Mouse (Mus musculus): ENCODE data around the gene Rcor2.

Gene Rcor2

DNA sequence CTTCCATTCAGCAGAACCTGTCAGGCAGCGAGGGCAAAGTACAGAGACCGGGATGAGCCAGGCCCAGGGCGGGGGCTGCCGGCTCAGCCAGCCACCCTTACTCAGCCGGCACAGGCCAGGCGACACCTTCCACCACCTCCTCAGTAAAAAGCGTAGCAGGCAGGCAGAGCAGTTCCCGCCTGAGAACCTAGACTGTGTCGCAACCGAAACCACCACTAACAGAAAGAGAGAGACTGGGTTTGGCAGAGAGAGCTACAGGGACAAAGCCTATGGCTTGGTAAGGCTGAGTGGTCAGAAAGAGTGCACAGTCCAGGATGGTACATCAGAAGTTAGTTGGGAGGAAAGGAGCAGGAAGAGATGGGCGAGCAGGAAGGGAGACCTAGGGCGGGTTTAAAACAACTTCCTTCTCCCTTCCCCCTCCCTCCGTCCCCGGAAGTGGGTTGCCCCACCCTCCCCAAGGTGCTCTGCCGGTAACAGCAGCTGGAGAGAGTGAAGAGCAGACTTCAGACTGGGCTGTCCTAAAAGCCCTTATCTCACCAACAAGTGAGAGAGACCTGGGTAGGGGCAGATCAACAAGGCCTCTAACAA lies 28.0 kb downstream of the Rcor2 start:
- peak; percentile 68 to 78 for DNase-seq

DNA sequence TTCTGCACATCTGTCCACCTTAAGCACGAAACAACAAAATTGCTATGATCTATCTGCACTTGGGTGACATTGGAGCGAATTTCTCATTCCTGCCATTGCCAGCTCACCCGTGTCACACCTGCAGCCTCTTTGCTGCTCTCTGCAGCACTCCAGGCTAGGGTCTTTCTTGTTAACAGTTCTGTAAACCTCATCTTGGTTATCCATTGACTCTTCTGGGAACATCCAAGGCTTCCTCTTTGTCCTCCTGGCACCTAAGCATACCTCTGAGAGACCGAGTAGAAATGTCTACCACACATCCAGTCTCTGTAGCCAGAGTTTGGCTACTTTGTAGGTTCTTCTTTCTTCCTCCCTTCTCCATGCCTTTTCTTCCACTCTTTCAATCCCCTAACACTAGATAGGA lies 28.8 kb downstream of the Rcor2 start:
- peak in 1 of 2 experiments; percentile 40 for DNase-seq

DNA sequence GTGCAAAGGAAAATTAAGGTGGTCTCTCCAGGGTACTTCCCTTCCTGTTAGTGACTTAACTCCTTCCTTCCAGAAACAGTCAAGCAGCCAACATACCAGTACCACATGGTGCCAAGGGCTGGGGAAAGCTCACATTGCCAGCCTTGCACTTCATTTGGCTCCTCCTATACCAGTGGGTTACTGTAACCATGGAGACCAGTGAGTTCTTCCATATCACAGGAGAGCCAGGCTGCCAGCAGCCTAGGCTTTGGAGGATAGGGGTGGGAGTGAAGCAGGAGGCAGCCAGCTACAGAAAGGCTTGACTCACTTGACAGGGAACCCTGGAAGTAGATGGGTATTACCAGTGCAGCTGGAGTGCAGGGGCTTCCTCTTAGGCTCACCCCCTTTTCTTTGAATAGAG lies 31.9 kb downstream of the Rcor2 start:
- no peak for DNase-seq

DNA sequence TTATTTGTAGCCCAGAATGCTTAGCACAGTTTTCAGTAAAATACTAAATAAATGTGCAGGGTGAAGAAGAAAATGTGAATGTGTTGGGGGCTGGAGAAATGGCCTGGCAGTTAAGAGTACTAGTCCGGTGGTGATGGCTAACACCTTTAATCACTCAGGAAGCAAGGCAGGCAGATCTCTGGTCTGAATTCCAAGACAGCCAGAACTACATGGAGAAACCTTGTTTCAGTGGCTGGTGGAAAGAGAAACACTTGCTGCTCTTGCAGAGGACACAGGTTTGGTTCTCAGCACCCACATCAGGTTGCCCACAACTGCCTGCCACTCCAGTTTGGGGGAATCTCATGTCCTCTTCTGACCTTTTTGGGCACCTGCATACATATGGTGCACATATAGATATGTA lies 33.0 kb downstream of the Rcor2 start:
- no peak for DNase-seq

DNA sequence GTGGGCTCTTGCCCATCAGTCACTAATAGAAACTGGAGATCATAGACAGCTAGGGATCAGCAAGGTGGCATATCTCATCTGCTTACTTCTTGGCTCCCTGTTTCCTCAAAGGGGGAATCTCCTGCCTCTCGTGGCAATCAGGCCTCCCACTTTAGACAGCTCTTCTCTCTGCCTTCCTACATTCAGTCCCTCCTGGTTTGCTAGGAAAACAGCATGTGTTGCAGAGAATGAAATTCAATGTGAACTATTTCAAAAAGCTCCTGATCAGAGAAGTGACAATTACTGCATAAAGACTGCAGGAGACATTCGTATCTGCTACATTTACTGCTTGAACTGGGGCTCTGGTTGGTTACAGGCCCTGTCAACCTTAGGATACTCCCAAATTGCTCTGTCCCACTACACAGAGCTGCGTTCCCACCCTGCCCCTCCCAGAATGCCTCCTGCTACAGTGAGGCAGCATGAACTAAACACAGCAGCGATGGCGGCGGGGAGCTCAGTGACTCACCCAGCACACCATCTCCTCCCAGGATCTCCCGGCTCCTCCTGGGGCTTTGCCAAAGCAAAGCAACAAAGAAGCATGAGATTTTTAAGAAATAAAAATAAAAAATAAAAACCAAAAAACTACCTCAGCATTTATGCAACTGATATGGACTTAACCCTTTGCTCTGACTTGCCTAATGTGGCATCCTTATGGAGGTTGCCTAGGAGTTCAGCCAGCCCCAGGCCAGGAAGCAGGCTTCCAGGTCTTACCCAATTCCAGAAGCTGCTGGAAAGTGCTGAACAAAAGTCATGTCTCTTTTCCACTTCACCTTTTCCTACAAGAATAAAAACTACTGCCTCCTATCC lies 34.7 kb downstream of the Rcor2 start:
- no peak for DNase-seq

DNA sequence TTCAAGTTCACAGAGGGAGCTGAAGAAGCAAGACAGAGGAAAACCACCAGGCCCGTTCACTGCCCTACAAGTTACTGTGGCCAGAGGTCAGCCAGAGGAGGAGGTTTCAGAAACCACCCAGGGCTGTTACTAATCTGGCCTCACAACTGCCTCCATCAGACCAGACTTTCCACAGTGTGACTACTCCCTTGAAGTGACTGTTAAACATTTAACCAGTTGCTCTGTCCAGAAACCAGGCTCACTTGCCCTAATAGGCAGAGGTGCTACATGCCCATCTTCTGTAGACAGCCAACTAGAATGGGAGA lies 35.3 kb downstream of the Rcor2 start:
- DNase-seq, result peak; percentile 72 to 82

DNA sequence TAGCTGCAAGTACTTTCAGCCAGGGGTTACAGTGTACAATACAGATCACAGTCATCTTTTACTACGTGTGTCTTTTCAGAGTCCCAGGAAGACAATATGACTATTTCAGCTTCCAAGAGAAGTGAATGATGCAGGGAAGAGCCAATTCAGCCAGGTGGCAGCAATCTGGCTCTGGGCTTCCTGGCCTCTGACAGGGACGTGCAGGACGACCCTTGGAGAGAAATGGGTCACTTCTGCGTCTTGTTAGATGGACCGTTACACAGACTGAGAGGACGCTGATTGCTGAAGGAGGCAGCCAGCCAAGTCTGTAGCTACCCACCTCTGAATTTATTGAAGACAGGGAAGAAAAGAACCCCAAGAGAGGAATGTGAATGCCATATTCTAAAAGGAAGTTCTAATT lies 36.7 kb downstream of the Rcor2 start:
- no peak for DNase-seq

DNA sequence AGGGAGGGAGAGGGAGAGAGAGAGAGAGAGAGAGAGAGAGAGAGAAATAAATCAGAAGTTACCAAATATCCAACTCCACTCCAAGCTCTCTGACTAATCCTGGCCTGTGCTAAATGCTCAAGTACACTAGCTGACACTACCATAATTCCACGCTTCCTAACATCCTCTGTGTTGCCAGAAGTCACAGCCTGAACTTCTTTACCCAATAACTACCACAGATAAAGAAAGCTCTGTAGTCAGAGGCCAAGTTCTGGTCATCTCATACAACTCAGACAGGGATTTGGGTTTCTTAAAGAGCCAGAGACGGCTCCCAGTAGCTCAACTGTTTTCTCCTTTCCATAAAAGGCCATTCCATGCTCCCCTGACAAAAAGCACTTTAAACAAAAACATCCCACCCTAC lies 37.7 kb downstream of the Rcor2 start:
- DNase-seq, result no peak

DNA sequence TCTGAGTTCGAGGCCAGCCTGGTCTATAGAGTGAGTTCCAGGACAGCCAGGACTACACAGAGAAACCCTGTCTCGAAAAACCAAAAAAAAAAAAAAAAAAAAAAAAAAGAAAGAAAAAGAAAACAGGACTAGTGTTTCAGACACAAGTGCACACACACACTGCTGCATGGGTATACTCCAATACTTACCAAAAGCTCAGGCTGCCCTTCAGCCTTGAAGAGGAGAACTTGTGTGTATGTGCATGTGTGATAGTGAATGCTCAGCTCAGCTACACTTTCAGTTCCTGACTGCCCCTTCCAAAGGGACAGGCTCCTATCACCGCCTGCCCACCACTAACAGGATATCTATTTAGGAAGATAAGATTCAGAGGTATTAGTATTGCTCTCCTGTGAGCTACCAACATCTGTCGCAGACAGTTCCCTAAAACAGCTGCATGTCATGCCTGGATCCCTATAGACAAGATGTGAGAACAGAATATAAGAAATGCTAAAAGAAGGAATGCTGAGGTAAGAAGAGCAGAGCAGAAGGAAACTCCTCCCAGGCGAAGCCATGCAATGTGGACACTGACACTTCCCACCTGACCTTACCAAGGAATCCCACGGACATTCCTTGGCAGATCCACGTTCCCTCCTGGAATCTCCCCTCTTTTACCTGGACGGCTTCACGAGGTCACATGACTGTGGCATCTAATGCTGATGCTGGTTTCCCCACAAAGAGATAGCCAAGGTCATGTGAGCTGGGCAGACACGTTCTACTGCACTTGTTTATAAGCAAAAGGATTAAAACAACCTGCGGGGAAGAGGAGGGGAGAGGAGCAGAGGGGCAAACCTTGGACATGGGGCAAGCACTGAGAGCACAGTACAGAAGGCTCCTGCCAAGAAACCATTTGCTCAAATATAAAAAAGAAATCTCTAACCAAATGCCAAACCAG lies 38.5 kb downstream of the Rcor2 start:
- DNase-seq, result peak; percentile 80 to 88

DNA sequence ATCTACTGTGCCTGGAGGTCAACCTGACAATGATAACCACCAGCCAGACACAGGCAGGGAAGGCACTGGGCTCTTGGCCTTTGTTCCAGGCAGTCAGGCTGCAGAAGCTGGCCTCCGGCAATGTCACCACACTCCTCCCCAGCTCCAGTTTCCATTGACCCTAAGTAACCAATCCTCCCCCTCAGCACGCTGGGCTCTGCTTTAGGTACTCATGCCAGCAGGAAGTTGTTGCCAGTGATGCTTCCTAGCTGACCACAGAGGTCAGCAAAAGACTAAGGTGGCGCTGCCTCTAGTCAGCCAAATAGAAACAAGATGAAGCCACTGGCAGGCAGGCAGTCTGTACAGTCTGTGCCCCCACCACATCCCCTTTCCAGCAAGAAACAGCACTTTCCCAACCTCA lies 39.8 kb downstream of the Rcor2 start:
- peak; percentile 67 to 69 for DNase-seq

DNA sequence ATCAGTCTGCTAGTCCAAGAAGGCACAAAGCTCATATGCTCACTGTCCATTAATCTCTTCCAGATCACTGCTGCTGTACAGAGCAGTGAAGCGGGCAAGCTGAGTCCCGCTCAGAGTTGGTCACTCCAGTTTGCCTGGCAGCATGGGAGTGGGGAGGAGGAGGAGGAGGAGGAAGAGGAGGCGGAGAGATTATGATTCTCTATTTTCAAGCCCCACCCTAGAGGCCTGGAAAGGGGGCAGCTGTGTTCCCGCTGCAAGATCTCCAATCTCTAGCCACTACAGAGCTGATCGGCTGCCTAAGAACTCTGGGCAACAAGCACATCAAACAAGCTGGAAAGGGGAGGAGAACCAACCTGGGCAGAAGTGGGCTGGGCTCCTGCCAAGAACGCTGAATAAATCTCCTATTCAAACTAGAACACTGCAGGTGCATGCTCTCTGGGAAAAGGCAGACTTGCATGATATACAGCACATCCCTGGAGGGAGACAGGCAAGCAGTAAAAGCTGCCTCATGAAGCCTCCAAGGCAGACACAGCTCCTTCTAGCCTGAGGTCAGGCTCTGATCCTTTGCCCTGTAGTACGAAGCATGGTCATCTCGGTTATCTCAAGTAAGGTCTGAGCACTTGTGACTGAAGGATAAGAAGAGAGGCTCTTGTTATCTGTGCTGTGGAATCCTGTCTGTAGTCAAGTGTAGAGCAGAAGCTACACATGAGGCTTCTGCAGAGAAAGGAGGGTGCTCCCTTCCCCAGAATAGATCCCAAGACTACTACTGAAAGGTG lies 41.1 kb downstream of the Rcor2 start:
- DNase-seq, result peak; percentile 83 to 84

DNA sequence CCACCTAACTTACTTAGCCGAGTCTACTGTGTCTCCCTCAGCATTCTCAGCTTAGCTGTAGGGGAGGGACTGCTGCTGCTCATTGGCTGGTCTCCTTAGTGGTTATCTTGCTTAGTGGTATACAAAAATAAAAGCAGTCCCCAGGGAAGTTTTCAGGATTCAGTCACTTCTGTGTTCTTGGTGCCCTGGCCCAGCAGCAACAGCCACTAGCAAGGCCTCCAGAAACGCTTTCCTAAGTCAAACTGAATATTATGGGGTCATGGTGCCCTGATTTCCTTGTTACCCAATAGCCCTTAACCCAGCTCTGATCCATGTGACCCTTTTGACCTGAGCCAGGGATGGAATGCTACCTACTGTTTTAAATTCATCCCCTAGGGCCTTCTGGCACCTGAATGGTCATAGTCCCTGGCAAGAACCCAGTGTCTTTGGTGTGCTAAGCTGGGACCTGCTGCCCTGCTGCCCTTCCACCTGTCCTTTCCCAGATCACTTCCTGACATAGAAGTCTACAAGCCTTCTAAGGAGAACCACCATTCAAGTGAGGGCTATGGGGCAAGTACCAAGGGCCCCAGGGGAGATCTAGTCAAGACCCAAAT lies 42.7 kb downstream of the Rcor2 start:
- peak; percentile 75 to 90 for DNase-seq

DNA sequence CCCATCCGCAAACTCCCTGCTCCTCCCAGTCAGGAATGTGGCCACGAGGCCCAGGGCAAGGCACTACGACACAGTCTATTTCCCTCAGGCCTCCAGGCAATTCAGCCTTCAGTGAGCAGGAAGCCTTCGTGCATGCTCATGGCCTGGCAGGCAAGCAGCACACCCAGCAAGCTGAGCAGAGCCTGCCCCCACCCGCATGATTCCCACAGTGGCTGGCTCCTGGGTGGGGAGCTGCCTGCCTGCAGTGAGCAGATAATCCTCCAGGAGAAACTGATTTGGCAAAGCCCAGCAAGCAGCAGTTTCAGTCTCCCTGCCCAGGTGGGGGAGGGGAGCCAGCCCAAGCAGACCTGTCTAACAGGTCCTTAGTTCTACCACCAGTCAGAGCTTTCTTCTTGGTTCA lies 43.6 kb downstream of the Rcor2 start:
- peak; percentile 75 to 88 for DNase-seq

DNA sequence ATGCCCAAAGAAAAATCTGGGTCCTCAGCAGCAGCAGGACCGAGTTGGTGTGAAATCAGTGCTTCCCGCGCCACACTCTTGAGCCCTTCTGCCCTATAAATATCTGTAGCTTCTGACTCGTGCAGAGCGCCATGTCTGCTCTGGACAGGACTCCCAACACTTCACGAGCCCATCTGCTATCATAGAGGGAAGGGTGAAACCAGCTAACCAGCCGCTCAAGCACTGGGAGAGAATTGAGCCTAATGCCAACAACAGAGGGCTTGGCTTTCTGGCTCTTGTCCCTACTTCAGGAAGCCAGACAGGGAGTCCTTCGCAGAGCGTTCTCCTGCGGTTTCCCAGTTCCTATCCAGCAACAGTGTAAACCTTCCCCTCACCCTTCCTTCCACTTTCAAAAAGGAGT lies 44.2 kb downstream of the Rcor2 start:
- no peak for DNase-seq

DNA sequence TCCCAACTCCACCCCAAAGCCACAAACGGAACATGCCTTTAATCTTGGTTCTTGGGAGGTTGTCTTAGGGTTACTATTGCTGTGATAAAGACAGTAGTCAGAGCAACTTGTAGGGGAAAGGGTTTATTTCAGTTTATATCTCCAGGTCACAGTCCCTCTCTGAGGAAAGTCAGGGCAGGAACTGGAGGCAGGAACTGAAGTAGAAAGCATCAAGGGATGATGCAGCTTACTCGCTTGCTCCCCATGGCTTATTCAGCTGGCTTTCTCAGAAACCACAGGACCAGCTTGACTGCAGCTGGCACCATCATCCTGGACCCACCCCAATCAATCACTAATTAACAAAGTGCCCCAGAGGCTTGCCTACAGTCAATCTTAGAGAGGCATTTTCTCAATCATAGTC lies 46.5 kb downstream of the Rcor2 start:
- peak in 1 of 2 experiments; percentile 43 for DNase-seq

DNA sequence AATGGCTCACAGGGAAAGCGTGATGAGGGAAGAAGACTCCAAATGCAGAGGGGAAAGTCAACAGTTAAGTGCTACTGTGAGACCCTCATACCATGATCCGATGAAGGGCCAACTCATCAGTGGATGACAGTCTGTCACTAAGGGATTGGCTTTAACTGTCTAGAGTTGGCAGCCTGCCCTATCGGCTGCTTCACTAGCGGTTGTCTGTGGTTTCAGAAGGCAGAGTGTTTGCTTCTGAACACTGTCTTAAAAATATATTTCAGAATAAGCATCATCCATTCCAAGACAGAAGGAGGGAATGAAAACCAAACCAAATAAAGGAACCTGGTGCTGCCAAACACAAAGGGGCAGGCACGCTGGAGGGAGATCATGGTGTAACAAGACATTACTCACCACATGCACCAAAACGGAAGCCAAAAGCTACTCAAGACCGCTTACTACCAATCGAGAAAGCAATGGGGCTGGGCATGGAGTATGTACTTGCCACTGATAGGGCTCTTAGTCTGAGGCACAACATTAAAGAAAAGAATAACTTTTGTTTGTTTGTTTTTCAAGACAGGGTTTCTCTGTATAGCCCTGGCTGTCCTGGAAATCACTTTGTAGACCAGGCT lies 48.0 kb downstream of the Rcor2 start:
- no peak for DNase-seq

DNA sequence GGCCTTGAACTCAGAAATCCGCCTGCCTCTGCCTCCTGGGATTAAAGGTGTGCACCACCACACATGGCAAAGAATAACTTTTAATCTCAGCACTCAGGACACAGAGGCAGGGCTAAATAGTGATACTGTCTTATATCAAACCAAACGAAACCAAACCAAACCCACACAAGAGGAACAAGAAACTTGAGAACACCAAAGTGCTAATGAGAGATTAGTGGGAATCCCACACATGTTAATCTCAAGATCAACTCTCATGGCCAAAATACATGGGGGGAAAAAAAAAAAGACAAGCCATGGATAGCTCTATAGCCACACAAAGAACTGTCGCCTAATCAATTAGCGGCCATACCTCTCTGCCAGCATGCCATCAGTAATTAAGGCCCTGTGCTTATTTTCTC lies 48.5 kb downstream of the Rcor2 start:
- DNase-seq, result no peak

DNA sequence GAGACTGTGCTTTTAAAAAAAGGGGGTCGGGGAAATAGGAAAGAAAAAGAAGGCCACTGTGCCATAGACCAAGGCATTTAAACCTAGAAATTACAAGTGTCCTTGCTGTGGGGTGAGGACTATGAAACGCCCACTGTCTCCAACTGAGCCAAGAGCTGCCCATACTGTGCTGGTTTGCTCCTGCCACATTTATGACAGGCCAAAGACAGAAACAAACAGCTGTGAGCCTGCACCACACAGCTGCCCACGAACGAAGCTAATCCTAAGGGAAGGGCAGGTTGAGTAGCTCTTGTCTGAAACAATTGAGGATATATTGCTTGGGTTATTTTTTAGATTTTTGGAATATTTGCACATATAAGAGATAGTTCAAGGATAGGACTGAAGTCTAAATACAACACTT lies 49.7 kb downstream of the Rcor2 start:
- no peak for DNase-seq

DNA sequence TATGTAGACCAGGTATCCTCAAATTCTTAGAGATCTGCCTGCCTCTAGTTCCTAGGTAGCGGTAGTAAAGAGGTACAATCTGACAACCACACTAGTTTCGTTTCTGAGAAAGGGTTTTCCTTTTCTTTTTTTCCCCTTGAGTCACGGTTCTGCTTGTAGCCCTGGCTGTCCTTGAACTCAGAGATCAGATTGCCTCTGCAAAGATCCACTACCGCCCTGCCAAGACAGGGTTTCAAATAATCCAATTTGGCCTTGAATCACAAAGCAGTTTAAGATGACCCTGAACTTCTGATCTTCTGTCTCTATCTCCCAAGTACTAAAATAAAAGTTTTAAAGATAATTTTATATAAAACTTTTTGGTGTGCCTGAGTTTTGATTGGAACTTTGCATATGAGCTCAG lies 50.6 kb downstream of the Rcor2 start:
- no peak for DNase-seq

DNA sequence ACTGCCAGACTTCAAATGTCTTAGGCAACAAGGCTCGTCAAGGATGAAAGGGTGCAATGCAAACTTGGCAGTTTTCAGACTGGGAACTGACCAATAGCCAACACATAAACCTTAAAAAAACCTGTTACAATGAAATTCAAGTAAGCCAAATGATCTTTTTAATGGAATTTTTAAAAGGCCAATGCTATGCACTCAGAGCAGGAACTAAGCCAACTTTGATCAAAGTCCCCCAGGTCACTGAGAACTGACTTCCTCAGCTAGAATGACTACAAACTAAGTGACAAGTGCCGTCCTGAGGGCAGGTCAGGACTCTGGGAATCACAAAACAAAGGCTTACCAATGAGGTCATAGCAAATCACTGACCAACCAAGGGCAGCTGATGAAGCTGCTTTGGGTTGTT lies 53.1 kb downstream of the Rcor2 start:
- DNase-seq, result peak; percentile 62 to 67

DNA sequence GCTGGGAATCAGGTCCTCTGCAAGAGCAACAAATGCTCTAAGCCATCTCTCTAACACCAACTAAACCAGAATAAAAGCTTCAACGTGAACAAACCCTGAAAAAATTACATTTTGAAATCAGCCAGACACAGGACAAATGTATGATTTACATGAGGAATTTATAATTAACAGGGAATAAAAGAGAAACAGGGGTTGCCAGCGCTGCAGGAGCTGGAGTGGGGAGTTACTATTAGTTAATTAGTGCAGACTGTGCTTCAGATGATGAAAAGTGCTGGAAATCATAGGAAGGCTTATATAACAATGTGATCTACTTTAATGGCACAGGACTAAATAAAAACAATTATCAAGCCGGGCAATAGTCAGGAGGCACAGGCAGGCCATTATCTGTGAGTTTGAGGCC lies 54.3 kb downstream of the Rcor2 start:
- peak in 1 of 2 experiments; percentile 44 for DNase-seq

Measured in kidney, adult 8-10 months (tissue).